Mouse (Mus musculus) ES-Bruce4 (cell line): Measurements from ENCODE around the gene Gulp1.

Source experiments
- CTCF ChIP-seq: IDR thresholded peaks from one replicate; pipeline ENCODE4 v1.8.1; 2011; ENCODE audit warnings: low read depth, low read length
- POLR2A ChIP-seq: IDR thresholded peaks from one replicate; pipeline ENCODE4 v1.8.1; 2011; ENCODE audit warnings: low read length; ENCODE audit not compliant: insufficient read depth

DNA sequence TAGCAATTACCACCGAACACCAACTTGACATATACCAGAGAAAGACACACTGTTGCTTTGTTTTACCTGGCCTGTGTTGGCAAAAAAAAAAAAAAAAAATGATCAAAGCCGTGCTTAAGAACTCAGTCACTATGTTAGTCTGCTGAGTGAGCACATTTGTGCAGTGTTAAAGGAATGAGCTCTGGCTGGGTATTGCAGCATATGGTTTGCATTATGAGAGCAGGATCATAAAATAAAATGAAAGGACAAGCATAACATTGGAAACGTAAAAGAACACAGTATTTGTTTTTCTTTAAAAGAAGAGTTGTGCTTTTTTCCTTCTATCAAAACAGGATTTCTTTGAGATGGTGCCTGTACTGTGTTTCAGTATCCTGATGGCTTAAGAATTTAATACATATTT is 128.1 kb downstream of the Gulp1 start:
- TF ChIP-seq CTCF (no peak), POLR2A (no peak)
